Mouse (Mus musculus) kidney, embryonic 14.5 days (tissue): Measurements from ENCODE around the gene Mok. TPM values are rescaled to one million over a fixed set of nuclear protein-coding genes. Genes with fewer than 3 reads are reported as not detected.
"Not testable (repeated sequence)": the region's sequence is repeated elsewhere in the genome, so short reads cannot be mapped to it uniquely, and the experiment has no call there.

Experiments
- ATAC-seq: fragments of 200-750 bp; cut with Nextera tagmentation; 2 replicates; pipeline ENCODE4 v1.8.0; 2017; ENCODE audit warnings: moderate number of reproducible peaks, mild to moderate bottlenecking, moderate TSS enrichment, moderate library complexity; ENCODE audit not compliant: low FRiP score, low TSS enrichment
- H3K27ac ChIP-seq: fragments of 300-500 bp; sonication (generic); 2 replicates; pipeline ENCODE4 v1.5.1; 2014; ENCODE audit warnings: low read depth, mild to moderate bottlenecking, low read length, moderate library complexity, mixed read lengths
- H3K27me3 ChIP-seq: fragments of 300-500 bp; sonication (generic); 2 replicates; pipeline ENCODE4 v1.6.1; 2014; ENCODE audit warnings: mild to moderate bottlenecking, low read length; ENCODE audit not compliant: control insufficient read depth, insufficient read depth
- H3K36me3 ChIP-seq: fragments of 300-500 bp; sonication (generic); 2 replicates; pipeline ENCODE4 v1.6.1; 2014; ENCODE audit warnings: low read length, mixed read lengths; ENCODE audit not compliant: control insufficient read depth, insufficient read depth
- H3K4me1 ChIP-seq: fragments of 300-500 bp; sonication (generic); 2 replicates; pipeline ENCODE4 v1.6.1; 2014; ENCODE audit warnings: low read length, mixed read lengths; ENCODE audit not compliant: control insufficient read depth, insufficient read depth
- H3K4me2 ChIP-seq: fragments of 300-500 bp; sonication (generic); replicated peaks from 2 replicates; pipeline ENCODE4 v1.6.1; 2014; ENCODE audit warnings: low read depth, mild to moderate bottlenecking, low read length
- H3K4me3 ChIP-seq: fragments of 300-500 bp; sonication (generic); 2 replicates; pipeline ENCODE4 v1.5.1; 2014; ENCODE audit warnings: mild to moderate bottlenecking, low read length
- H3K9ac ChIP-seq: fragments of 300-500 bp; sonication (generic); 2 replicates; pipeline ENCODE4 v1.6.1; 2014; ENCODE audit warnings: low read depth, mild to moderate bottlenecking, low read length, moderate library complexity
- H3K9me3 ChIP-seq: fragments of 300-500 bp; sonication (generic); 2 replicates; pipeline ENCODE4 v1.6.1; 2016; ENCODE audit warnings: low read length; ENCODE audit not compliant: control insufficient read depth
- WGBS: fragments of 180-500 bp; shearing (Covaris S2); extraction: QIAGEN DNeasy Blood & Tissue Kit; methylation state at CpG from one replicate; pipeline ENCODE4 v1.1.7; 2014; 5-methylcytosine and 5-hydroxymethylcytosine counted together
- polyA plus RNA-seq: library from polyadenylated mRNA; unstranded; fragments of >200 nt; fragmentation: Nextera tagmentation; extraction: Ambion mirVana; gene quantifications from 2 replicates; pipeline ENCODE4 v1.2.1, GENCODE M21; 2014

The Mok gene
- polyA plus RNA-seq, 1 experiment from 2014 or later: 6.8 TPM

DNA sequence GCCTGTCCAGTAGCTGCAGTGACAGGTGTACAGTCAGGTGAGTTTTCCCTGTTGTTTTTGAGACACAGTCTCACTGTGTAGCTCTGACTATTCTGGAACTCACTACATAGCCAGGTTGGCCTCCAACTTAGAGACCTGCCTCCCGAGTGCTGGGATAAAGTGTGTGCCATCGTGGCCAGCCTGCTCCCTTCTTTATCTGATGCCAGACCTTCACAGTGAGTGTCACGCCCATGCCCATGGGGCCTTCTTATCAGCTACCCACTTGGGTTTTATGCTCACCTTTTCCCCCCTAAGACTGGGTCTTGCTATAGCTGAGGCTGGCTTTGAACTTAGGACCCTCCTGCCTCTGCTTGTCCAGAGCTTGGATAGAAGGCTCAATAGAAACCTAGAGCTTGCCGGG is 29.4 kb upstream of the Mok start:
- no peak overlapping the region for H3K27ac ChIP-seq
- H3K4me3 ChIP-seq: no peak overlapping the region
- no peak for ATAC-seq
- no peak overlapping the region for H3K9ac ChIP-seq
- 90% methylated on average over 4 of the region's 4 CpGs for WGBS
- no peak overlapping the region for H3K4me2 ChIP-seq
- peaks cover 80% of the 10 kb centered on the region for H3K36me3 ChIP-seq
- no peaks in the 10 kb centered on the region for H3K9me3 ChIP-seq
- H3K27me3 ChIP-seq: no peaks in the 10 kb centered on the region
- H3K4me1 ChIP-seq: no peaks in the 10 kb centered on the region

DNA sequence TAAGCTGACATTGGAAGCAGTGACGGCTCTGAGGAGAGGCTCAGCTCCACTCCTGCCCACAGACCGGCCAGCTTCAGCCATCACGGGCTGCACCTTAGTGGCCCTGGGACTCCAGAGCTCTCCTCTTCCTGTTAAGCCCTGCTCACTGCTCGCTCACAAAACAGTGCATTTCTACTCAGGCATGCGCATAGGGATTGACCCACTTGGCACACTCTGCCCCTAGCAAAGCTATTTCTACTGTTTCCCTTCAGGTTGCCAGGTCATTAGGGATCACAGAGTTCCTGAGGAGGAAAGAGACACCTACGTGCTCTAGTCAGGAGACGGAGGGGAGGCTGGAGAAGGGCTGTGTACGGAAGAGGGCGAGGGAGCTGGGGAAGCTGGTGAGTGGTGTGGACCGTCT is 25.2 kb upstream of the Mok start:
- no peak overlapping the region for H3K9ac ChIP-seq
- 89% methylated on average over 10 of the region's 10 CpGs for WGBS
- peaks cover 60% of the 10 kb centered on the region for H3K36me3 ChIP-seq
- no peak overlapping the region for H3K4me2 ChIP-seq
- no peaks in the 10 kb centered on the region for H3K9me3 ChIP-seq
- ATAC-seq: no peak
- H3K27me3 ChIP-seq: no peaks in the 10 kb centered on the region
- no peak overlapping the region for H3K27ac ChIP-seq
- no peak overlapping the region for H3K4me3 ChIP-seq
- H3K4me1 ChIP-seq: no peaks in the 10 kb centered on the region

DNA sequence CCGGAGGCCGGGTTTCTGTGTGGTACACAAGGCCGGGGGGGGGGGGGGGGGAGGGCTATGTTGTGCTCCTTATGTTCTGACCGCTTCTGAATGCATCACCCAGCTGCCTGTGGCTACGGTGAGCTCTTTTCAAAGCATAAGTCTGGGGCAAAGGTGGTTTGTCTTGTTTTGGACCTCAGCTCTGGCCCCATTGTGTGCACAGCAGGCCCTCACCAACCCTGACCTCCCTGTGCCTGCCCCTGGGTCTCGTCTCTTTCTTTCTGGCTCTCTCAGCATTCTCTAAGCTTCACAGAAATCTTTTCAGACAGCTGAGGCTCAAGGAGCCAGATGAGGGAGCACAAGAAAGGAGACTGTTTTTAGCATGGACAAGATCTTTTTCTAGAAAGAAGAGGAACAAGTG is 24.8 kb upstream of the Mok start:
- H3K4me3 ChIP-seq: no peak overlapping the region
- H3K36me3 ChIP-seq: peaks cover 59% of the 10 kb centered on the region
- no peaks in the 10 kb centered on the region for H3K27me3 ChIP-seq
- H3K4me2 ChIP-seq: no peak overlapping the region
- no peak overlapping the region for H3K27ac ChIP-seq
- WGBS: 84% methylated on average over 5 of the region's 6 CpGs
- H3K9ac ChIP-seq: no peak overlapping the region
- no peak for ATAC-seq
- no peaks in the 10 kb centered on the region for H3K9me3 ChIP-seq
- no peaks in the 10 kb centered on the region for H3K4me1 ChIP-seq

- peaks cover 56% of the 10 kb centered on the region for H3K36me3 ChIP-seq
- no peaks in the 10 kb centered on the region for H3K9me3 ChIP-seq
- no peak for ATAC-seq
- no peaks in the 10 kb centered on the region for H3K27me3 ChIP-seq
- H3K4me3 ChIP-seq: no peak overlapping the region
- WGBS: 91% methylated on average over 6 of the region's 6 CpGs
- H3K4me2 ChIP-seq: no peak overlapping the region
- H3K27ac ChIP-seq: no peak overlapping the region
- H3K9ac ChIP-seq: no peak overlapping the region
- H3K4me1 ChIP-seq: no peaks in the 10 kb centered on the region
Measured at GRCm38 (mm10) chr12:110864008-110864407, 23.3 kb upstream of the Mok start.

DNA sequence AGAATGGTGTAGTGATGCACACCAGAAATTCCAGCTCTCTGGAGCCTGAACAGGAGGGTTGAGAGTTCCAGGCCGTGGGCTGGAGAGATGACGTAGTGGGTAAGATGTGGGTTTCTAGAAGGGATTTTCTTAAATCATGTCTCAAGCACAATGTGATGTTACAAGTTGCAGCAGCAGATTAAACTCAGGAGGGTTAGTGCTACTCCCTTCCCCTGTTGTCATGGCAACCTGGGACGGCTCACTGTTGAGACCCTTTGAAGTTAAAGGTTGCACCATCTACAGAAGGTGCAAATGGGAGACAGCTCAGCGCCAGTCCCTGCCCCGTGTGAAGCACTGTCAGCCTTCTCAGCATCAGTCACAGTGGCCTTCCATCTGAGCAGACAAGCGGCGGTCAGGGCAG is 20.5 kb upstream of the Mok start:
- H3K27me3 ChIP-seq: no peaks in the 10 kb centered on the region
- H3K9ac ChIP-seq: no peak overlapping the region
- no peak overlapping the region for H3K4me3 ChIP-seq
- WGBS: 39% methylated on average over 7 of the region's 7 CpGs
- H3K27ac ChIP-seq: no peak overlapping the region
- no peaks in the 10 kb centered on the region for H3K9me3 ChIP-seq
- no peaks in the 10 kb centered on the region for H3K4me1 ChIP-seq
- ATAC-seq: 0 out of 2 replicates have a peak, but pooled peaks have one; percentile 13
- H3K36me3 ChIP-seq: peaks cover 39% of the 10 kb centered on the region
- H3K4me2 ChIP-seq: no peak overlapping the region

DNA sequence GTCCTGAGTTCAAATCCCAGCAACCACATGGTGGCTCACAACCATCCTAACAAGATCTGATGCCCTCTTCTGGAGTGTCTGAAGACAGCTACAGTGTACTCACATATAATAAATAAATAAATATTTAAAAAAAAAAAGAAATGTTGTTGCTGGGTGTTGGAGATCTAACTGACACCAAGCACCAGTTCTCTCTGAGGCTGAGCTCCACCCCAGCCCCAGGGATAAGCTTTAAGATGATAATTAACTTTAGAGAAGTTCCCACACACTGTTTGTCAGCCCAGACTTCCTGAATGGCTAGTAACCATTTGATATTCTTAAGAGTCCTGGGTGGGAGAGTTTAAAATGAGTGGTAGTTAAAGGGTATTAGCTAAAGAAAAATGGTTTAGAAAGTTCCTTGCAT is 19.6 kb upstream of the Mok start:
- Histone ChIP-seq H3K4me1 (no peaks in the 10 kb centered on the region), H3K4me2 (no peak overlapping the region), H3K27me3 (no peaks in the 10 kb centered on the region), H3K36me3 (peaks cover 44% of the 10 kb centered on the region), H3K9ac (no peak overlapping the region), H3K27ac (no peak overlapping the region), H3K9me3 (no peaks in the 10 kb centered on the region), H3K4me3 (no peak overlapping the region)
- ATAC-seq: no peak

DNA sequence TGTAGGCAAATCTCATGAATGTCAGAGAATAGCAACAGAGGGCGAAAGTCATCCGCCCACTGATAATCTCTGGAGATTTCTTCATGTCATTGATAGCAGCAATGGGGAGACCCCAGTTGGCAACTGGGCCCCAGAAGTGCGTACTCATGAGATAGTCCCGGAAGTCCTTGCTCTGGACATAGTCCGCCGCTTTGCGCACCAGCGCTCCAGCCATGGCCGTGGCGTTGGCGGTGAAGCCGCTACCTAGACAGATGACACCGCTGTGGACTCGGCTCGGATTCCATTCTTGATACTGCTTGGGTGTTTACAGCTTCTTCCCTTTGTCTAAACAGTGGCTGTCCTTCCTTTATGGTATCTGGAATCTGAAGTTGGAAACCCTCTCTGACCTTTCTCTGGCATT is 17.9 kb upstream of the Mok start:
- H3K4me2 ChIP-seq, ATAC-seq, H3K4me1 ChIP-seq, H3K4me3 ChIP-seq, H3K27ac ChIP-seq, H3K27me3 ChIP-seq, H3K9ac ChIP-seq, H3K9me3 ChIP-seq: not testable (repeated sequence)
- WGBS: 95% methylated on average over 15 of the region's 15 CpGs
- H3K36me3 ChIP-seq: peaks cover 41% of the 10 kb centered on the region; the same call in 1 of the 2 replicates

GRCm38 (mm10) chr12:110857196-110857595 is 16.5 kb upstream of the Mok start:
- Histone ChIP-seq H3K36me3 (peaks cover 36% of the 10 kb centered on the region; the same call in 1 of the 2 replicates), H3K4me1 (no peaks in the 10 kb centered on the region), H3K9ac (no peak overlapping the region), H3K4me2 (no peak overlapping the region), H3K9me3 (no peaks in the 10 kb centered on the region), H3K27ac (no peak overlapping the region), H3K4me3 (no peak overlapping the region), H3K27me3 (no peaks in the 10 kb centered on the region)
- no peak for ATAC-seq
- WGBS: 60% methylated on average over 7 of the region's 7 CpGs

DNA sequence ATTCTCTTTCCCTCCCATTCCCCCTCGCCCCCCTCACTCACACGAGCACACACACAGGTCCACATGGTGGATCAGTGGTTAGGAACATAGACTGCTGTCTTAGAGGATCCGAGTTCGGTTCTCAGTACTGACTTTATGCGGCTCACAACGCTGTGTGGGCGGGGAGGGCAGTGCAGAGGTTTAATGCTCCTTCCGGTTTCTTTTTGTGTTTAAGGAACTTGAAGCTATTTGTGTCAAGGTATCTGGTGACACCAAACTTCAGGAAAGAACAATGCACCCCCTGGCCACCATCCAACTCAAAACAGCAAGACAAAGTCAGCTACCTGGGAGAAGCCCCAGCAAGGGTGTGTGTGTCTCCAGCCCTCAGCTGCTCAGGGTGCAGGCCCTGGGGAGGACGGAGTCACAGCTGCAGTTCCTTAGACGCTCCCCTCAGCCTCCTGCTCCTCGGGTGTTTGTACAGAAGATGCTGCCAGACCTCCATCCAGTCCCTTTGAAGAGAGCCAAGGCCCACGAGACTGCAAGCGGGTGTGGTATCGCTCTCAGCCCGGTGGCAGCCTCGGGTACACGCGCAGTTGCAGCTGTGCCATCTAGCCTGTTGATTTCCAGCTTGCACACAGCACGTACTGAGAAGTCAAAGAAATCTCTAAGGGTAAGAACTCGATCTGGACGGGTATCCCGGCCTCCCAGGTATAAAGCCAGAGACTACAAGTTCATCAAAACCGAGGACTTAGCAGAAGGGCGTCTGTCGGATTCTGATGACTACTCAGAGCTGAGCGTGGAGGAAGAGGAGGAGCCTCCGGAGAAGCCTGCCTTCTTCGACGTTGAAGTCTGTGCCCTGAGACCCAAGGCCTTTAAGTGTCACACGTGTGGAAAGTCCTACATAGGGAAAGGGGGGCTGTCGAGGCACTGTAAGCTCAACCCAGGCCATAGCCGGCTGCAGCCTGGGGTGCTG is 14.3 kb upstream of the Mok start:
- H3K4me2 ChIP-seq: no peak overlapping the region
- WGBS: 86% methylated on average over 32 of the region's 32 CpGs
- no peak for ATAC-seq
- H3K36me3 ChIP-seq: peaks cover 24% of the 10 kb centered on the region; the same call in 1 of the 2 replicates
- H3K27me3 ChIP-seq: no peaks in the 10 kb centered on the region
- no peak overlapping the region for H3K27ac ChIP-seq
- H3K4me1 ChIP-seq: peaks cover 7% of the 10 kb centered on the region
- no peak overlapping the region for H3K4me3 ChIP-seq
- no peaks in the 10 kb centered on the region for H3K9me3 ChIP-seq
- H3K9ac ChIP-seq: no peak overlapping the region
